Mouse (Mus musculus): ENCODE data around the gene Zp3r. TPM values are rescaled to one million over a fixed set of nuclear protein-coding genes. Genes with fewer than 3 reads are reported as not detected.

Gene Zp3r
- total RNA-seq, 2 experiments from 2014 or later = not detected

Other genes starting within 250 kb of the Zp3r start
- not detected for gene Cd55b, start 206.6 kb downstream of the Zp3r start, total RNA-seq (2021)
- gene Cd55, start 166.9 kb downstream of the Zp3r start, total RNA-seq (2021) = 10 to 100 TPM; 11.9 to 15.1 TPM
- gene C4bp, start 32.0 kb upstream of the Zp3r start, total RNA-seq (2021) = not detected
- not detected for gene Gm29427, start 86.2 kb upstream of the Zp3r start, total RNA-seq (2021)
- gene Yod1, start 87.7 kb upstream of the Zp3r start, total RNA-seq (2021) = 1 to 10 TPM; 6.3 to 6.6 TPM
- 10 to 100 TPM; 65.7 to 70.8 TPM for gene Pfkfb2, start 99.6 kb upstream of the Zp3r start, total RNA-seq (2021)
- under 1 TPM; 0.57 to 0.73 TPM for gene AA986860, start 102.4 kb upstream of the Zp3r start, total RNA-seq (2021)
- gene Fcamr, start 171.3 kb upstream of the Zp3r start, total RNA-seq (2021) = under 1 TPM; 0.17 to 0.41 TPM
- under 1 TPM in 1 of 2 experiments, not detected in 1; 0.19 TPM for gene Pigr, start 197.1 kb upstream of the Zp3r start, total RNA-seq (2021)
- gene Fcmr, start 236.0 kb upstream of the Zp3r start, total RNA-seq (2021) = under 1 TPM; 0.41 to 0.61 TPM